Mouse (Mus musculus) cortical plate, adult 2 months (tissue): ENCODE data around the gene Bach2.

Experiments
- CTCF ChIP-seq: fragments of 200-500 bp; IDR thresholded peaks from 2 replicates; pipeline ENCODE4 v1.5.1; 2011; ENCODE audit warnings: mild to moderate bottlenecking, control low read depth, low read length; ENCODE audit not compliant: insufficient read depth; ENCODE audit errors: extremely low read depth
- POLR2A ChIP-seq: fragments of 200-500 bp; IDR thresholded peaks from 2 replicates; pipeline ENCODE4 v1.6.1; 2011; ENCODE audit warnings: mild to moderate bottlenecking, low read length, control low read depth; ENCODE audit not compliant: insufficient read depth; ENCODE audit errors: extremely low read depth

- TF ChIP-seq CTCF (no peak), POLR2A (no peak)
These were observed 7.0 kb downstream of the Bach2 start for GRCm38 (mm10) chr4:32245586-32245985.
